Mouse (Mus musculus) MEL (cell line): ENCODE measurements around the gene Hook2. TPM values are rescaled to one million over a fixed set of nuclear protein-coding genes. Genes with fewer than 3 reads are reported as not detected.

ENCODE experiments used
- DNase-seq: peaks from one replicate; pipeline ENCODE4 v3.0.0; 2011; ENCODE audit warnings: low read depth, low spot score
- H3K27ac ChIP-seq: 2 replicates; pipeline ENCODE4 v1.5.1; 2012; ENCODE audit warnings: low read depth, mild to moderate bottlenecking, control low read depth, low read length, moderate library complexity; ENCODE audit not compliant: control insufficient read depth
- H3K27me3 ChIP-seq, 2 experiments: fragments of 150-350 bp in 1 of 2; sonication (generic) in 1 of 2; 2 replicates each; pipeline ENCODE4 v1.6.1; 2012; ENCODE audit warnings: low read length in 2 of 2, mild to moderate bottlenecking in 2 of 2, improper control_type of control experiment in 1 of 2, moderate library complexity in 1 of 2; ENCODE audit not compliant: insufficient read depth in 2 of 2, control insufficient read depth in 1 of 2
- H3K36me3 ChIP-seq, 2 experiments: 2 replicates each; pipeline ENCODE4 v1.6.1; 2012 to 2014; ENCODE audit warnings: low read length in 2 of 2, improper control_type of control experiment in 1 of 2, inconsistent platforms in 1 of 2, mild to moderate bottlenecking in 1 of 2; ENCODE audit not compliant: insufficient read depth in 2 of 2, control insufficient read depth in 1 of 2
- H3K4me1 ChIP-seq, 2 experiments: fragments of 150-350 bp in 1 of 2; sonication (generic) in 1 of 2; 2 replicates each; pipeline ENCODE4 v1.6.1; 2012; ENCODE audit warnings: low read length in 2 of 2, improper control_type of control experiment in 1 of 2, mild to moderate bottlenecking in 1 of 2; ENCODE audit not compliant: insufficient read depth in 2 of 2, control insufficient read depth in 1 of 2
- H3K4me3 ChIP-seq, 2 experiments: fragments of 150-350 bp in 1 of 2; sonication (generic) in 1 of 2; 2 replicates each; pipeline ENCODE4 v1.5.1; 2012; ENCODE audit warnings: low read depth in 2 of 2, low read length in 2 of 2, mild to moderate bottlenecking in 2 of 2, moderate library complexity in 2 of 2, control low read depth in 1 of 2, improper control_type of control experiment in 1 of 2; ENCODE audit not compliant: control insufficient read depth in 1 of 2, insufficient read depth in 1 of 2
- H3K79me2 ChIP-seq: 2 replicates; pipeline ENCODE4 v1.6.1; 2012; ENCODE audit warnings: mild to moderate bottlenecking, low read length, moderate library complexity; ENCODE audit not compliant: control insufficient read depth, poor library complexity, insufficient read depth
- H3K9ac ChIP-seq: 2 replicates; pipeline ENCODE4 v1.6.1; 2012; ENCODE audit warnings: low read depth, mild to moderate bottlenecking, control low read depth, low read length, moderate library complexity; ENCODE audit not compliant: control insufficient read depth, poor library complexity, severe bottlenecking
- H3K9me3 ChIP-seq: fragments of 150-350 bp; sonication (generic); replicated peaks from 2 replicates; pipeline ENCODE4 v1.6.1; 2012; ENCODE audit warnings: mild to moderate bottlenecking, low read length, improper control_type of control experiment, moderate library complexity; ENCODE audit not compliant: insufficient read depth
- BHLHE40 ChIP-seq: IDR thresholded peaks from 2 replicates; pipeline ENCODE4 v1.6.1; 2012; ENCODE audit warnings: low read depth, mild to moderate bottlenecking, inconsistent platforms, low read length, improper control_type of control experiment, borderline replicate concordance
- CHD2 ChIP-seq: IDR thresholded peaks from 2 replicates; pipeline ENCODE4 v1.6.1; 2011; ENCODE audit warnings: low read length, improper control_type of control experiment
- CTCF ChIP-seq, 3 experiments: IDR thresholded peaks in 2 of 3; conservative IDR thresholded peaks in 1 of 3; 2 replicates each; pipeline ENCODE4 v1.5.1; 2011 to 2012; ENCODE audit warnings: low read length in 3 of 3, low read depth in 2 of 3, mild to moderate bottlenecking in 2 of 3, improper control_type of control experiment in 1 of 3, inconsistent platforms in 1 of 3, mixed read lengths in 1 of 3, moderate library complexity in 1 of 3; ENCODE audit not compliant: control insufficient read depth in 1 of 3, insufficient read depth in 1 of 3, poor library complexity in 1 of 3, severe bottlenecking in 1 of 3
- EP300 ChIP-seq, 2 experiments: IDR thresholded peaks; 2 replicates each; pipeline ENCODE4 v1.6.1; 2011; ENCODE audit warnings: improper control_type of control experiment in 2 of 2, low read length in 2 of 2, low read depth in 1 of 2, mild to moderate bottlenecking in 1 of 2
- GABPA ChIP-seq: IDR thresholded peaks from 2 replicates; pipeline ENCODE4 v1.6.1; 2012; ENCODE audit warnings: low read depth, mild to moderate bottlenecking, inconsistent platforms, low read length, improper control_type of control experiment, moderate library complexity
- HCFC1 ChIP-seq: IDR thresholded peaks from 2 replicates; pipeline ENCODE4 v1.6.1; 2012; ENCODE audit warnings: low read depth, mild to moderate bottlenecking, inconsistent platforms, low read length, improper control_type of control experiment, moderate library complexity
- JUND ChIP-seq: IDR thresholded peaks from 2 replicates; pipeline ENCODE4 v1.6.1; 2011; ENCODE audit warnings: low read depth, mild to moderate bottlenecking, improper control_type of control experiment, low read length
- KAT2A ChIP-seq: conservative IDR thresholded peaks from 2 replicates; pipeline ENCODE4 v1.6.1; 2012; ENCODE audit warnings: low read depth, low read length, improper control_type of control experiment, inconsistent platforms
- MAFK ChIP-seq: IDR thresholded peaks from 2 replicates; pipeline ENCODE4 v1.6.1; 2011; ENCODE audit warnings: low read depth, mild to moderate bottlenecking, low read length, improper control_type of control experiment, borderline replicate concordance
- MAX ChIP-seq: IDR thresholded peaks from 2 replicates; pipeline ENCODE4 v1.6.1; 2011; ENCODE audit warnings: low read length, improper control_type of control experiment
- MAZ ChIP-seq: IDR thresholded peaks from 2 replicates; pipeline ENCODE4 v1.6.1; 2012; ENCODE audit warnings: low read depth, mild to moderate bottlenecking, inconsistent platforms, low read length, improper control_type of control experiment
- MEF2A ChIP-seq: IDR thresholded peaks from 2 replicates; pipeline ENCODE4 v1.6.1; 2014; ENCODE audit warnings: low read depth, mild to moderate bottlenecking, inconsistent platforms, low read length, improper control_type of control experiment; ENCODE audit not compliant: poor library complexity, insufficient replicate concordance, severe bottlenecking; ENCODE audit errors: extremely low read depth
- MYB ChIP-seq: IDR thresholded peaks from 2 replicates; pipeline ENCODE4 v1.6.1; 2011; ENCODE audit warnings: mild to moderate bottlenecking, low read depth, low read length, improper control_type of control experiment
- MYC ChIP-seq: IDR thresholded peaks from 2 replicates; pipeline ENCODE4 v1.6.1; 2011; ENCODE audit warnings: low read depth, mild to moderate bottlenecking, low read length, improper control_type of control experiment, moderate library complexity
- NELFE ChIP-seq: IDR thresholded peaks from 2 replicates; pipeline ENCODE4 v1.6.1; 2011; ENCODE audit warnings: low read depth, low read length, improper control_type of control experiment
- POLR2A ChIP-seq, 2 experiments: IDR thresholded peaks; 2 replicates each; pipeline ENCODE4 v1.6.1; 2011 to 2012; ENCODE audit warnings: low read length in 2 of 2, mild to moderate bottlenecking in 2 of 2, control low read depth in 1 of 2, improper control_type of control experiment in 1 of 2, low read depth in 1 of 2, moderate library complexity in 1 of 2; ENCODE audit not compliant: control insufficient read depth in 1 of 2, insufficient read depth in 1 of 2, poor library complexity in 1 of 2
- POLR2AphosphoS2 ChIP-seq: IDR thresholded peaks from 2 replicates; pipeline ENCODE4 v1.6.1; 2011; ENCODE audit warnings: low read length, improper control_type of control experiment
- POLR2AphosphoS5 ChIP-seq: IDR thresholded peaks from 2 replicates; pipeline ENCODE4 v1.6.1; 2012; ENCODE audit warnings: low read depth, borderline replicate concordance, mild to moderate bottlenecking, inconsistent platforms, low read length, moderate library complexity, mixed read lengths
- RAD21 ChIP-seq: IDR thresholded peaks from 2 replicates; pipeline ENCODE4 v1.6.1; 2011; ENCODE audit warnings: mild to moderate bottlenecking, low read depth, low read length, improper control_type of control experiment
- SIN3A ChIP-seq: IDR thresholded peaks from 2 replicates; pipeline ENCODE4 v1.6.1; 2012; ENCODE audit warnings: low read length, improper control_type of control experiment, inconsistent platforms
- SMC3 ChIP-seq: IDR thresholded peaks from 2 replicates; pipeline ENCODE4 v1.6.1; 2011; ENCODE audit warnings: low read depth, low read length, improper control_type of control experiment
- TBP ChIP-seq: IDR thresholded peaks from 2 replicates; pipeline ENCODE4 v1.8.0; 2011; ENCODE audit warnings: low read depth, low read length, improper control_type of control experiment
- TCF12 ChIP-seq: IDR thresholded peaks from 2 replicates; pipeline ENCODE4 v1.6.1; 2014; ENCODE audit warnings: low read depth, mild to moderate bottlenecking, inconsistent platforms, low read length, improper control_type of control experiment, moderate library complexity
- UBTF ChIP-seq: IDR thresholded peaks from 2 replicates; pipeline ENCODE4 v1.6.1; 2012; ENCODE audit warnings: low read depth, mild to moderate bottlenecking, inconsistent platforms, low read length, improper control_type of control experiment, moderate library complexity, borderline replicate concordance; ENCODE audit not compliant: insufficient read depth
- USF2 ChIP-seq, 2 experiments: IDR thresholded peaks; 2 replicates each; pipeline ENCODE4 v1.6.1; 2011 to 2012; ENCODE audit warnings: improper control_type of control experiment in 2 of 2, low read length in 2 of 2, borderline replicate concordance in 1 of 2, inconsistent platforms in 1 of 2, low read depth in 1 of 2, mild to moderate bottlenecking in 1 of 2; ENCODE audit not compliant: insufficient read depth in 1 of 2
- ZC3H11A ChIP-seq: IDR thresholded peaks from 2 replicates; pipeline ENCODE4 v1.6.1; 2012; ENCODE audit warnings: low read depth, mild to moderate bottlenecking, inconsistent platforms, low read length, improper control_type of control experiment
- ZKSCAN1 ChIP-seq: IDR thresholded peaks from 2 replicates; pipeline ENCODE4 v1.6.1; 2012; ENCODE audit warnings: low read depth, mild to moderate bottlenecking, inconsistent platforms, low read length, improper control_type of control experiment, moderate library complexity
- ZMIZ1 ChIP-seq: IDR thresholded peaks from 2 replicates; pipeline ENCODE4 v1.6.1; 2012; ENCODE audit warnings: low read depth, mild to moderate bottlenecking, inconsistent platforms, low read length, improper control_type of control experiment, moderate library complexity
- ZNF384 ChIP-seq: IDR thresholded peaks from 2 replicates; pipeline ENCODE4 v1.6.1; 2012; ENCODE audit warnings: low read depth, mild to moderate bottlenecking, inconsistent platforms, low read length, improper control_type of control experiment
- polyA plus RNA-seq, 2 experiments: library from polyadenylated mRNA; stranded (reverse) in 1 of 2; unstranded in 1 of 2; fragments of >175 nt in 1 of 2; fragments of >200 nt in 1 of 2; gene quantifications; 2 replicates each; pipeline versions ENCODE4 v1.2.1 to v1.2.4; 2012; ENCODE audit warnings: low replicate concordance in 2 of 2, low read depth in 1 of 2; ENCODE audit not compliant: insufficient read length in 2 of 2, insufficient read depth in 1 of 2, missing spikeins in 1 of 2
- total RNA-seq: library from RNA; depleted of rRNA; stranded (reverse); fragments of 300-350 nt; gene quantifications from 2 replicates; pipeline ENCODE4 v1.2.3, GENCODE M21; 2012

Gene Hook2
- total and polyA plus RNA-seq, 3 experiments = 10.5 to 17.5 TPM; not detected in 1

DNA sequence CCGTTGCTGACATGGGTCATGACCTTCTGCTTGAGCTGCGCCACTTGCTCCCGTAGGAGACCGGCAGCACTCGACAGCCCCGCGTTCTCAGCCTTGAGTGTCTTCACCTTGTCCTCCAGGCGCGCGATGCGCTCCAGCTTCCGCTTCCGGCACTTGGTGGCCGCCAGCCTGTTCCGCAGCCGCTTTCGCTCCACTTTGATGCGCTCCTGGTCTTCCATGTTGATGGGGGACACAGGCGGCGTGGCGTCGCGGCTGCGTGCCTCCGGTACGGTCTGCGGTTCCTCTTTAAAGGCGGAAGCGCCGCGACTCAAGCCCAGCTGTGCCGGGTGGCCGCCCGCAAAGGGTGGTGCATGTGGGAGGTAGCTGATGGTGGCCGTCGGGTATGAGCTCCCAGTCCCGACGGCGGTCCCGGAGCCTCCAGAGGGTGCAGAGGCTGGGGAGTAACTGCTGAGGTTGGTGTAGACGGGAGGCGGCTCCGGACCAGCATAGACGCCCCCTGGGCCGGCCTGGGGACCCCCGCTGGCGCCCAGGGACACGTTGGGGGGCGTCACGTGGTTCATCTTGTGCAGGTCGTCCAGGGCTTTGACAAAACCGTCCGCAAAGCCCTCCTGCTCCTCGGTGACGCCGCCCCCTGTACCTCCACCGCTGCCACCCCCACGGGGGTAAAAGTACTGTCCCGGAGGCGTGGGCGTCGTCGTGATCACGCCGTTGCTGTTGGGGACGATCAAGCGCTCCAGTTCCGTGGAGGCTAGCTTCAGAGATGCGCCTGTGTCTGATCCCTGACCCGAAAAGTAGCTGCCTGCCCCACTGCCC lies 12.8 kb upstream of the Hook2 start (continued):
- TF ChIP-seq JUND (no peak), SIN3A (peak; percentile 66), HCFC1 (peak; percentile 68), POLR2AphosphoS5 (peak; percentile 26; the same call in 1 of the 2 replicates), MEF2A (no peak), ZMIZ1 (peak; percentile 44), KAT2A (no peak), USF2 (IDR thresholded peaks at IDR 0.05; ENCODE audit: borderline replicate concordance in 1 of 2, insufficient read depth in 1 of 2, low read depth in 1 of 2, low read length in 2 of 2) (peak in 1 of 2 experiments; percentile 50; a peak in 1 of 4 replicates), TBP (peak; percentile 45; the same call in 1 of the 2 replicates), NELFE (peak; percentile 52), POLR2A (IDR thresholded peaks at IDR 0.05; ENCODE audit: control insufficient read depth in 1 of 2, insufficient read depth in 1 of 2, low read depth in 1 of 2, low read length in 2 of 2, poor library complexity in 1 of 2) (peak; percentile 39 to 63), MAX (peak; percentile 58), POLR2AphosphoS2 (peak; percentile 80), TCF12 (peak; percentile 34; the same call in 1 of the 2 replicates)

GRCm38 (mm10) chr8:84978248-84978940 lies 12.0 kb upstream of the Hook2 start, which contains the start of gene Junb:
Gene Junb, minus strand, starts transcription at chr8:84978718.
- DNase-seq = peak; percentile 96
- peaks cover 12 to 52% of the 10 kb centered on the region in 2 experiments for H3K4me1 ChIP-seq
- peak within 1 kb of the TSS; percentile 88 for H3K9ac ChIP-seq
- no peaks in the 10 kb centered on the region for H3K9me3 ChIP-seq
- H3K36me3 ChIP-seq = peaks cover 0 to 23% of the 10 kb centered on the region in 2 experiments; a peak in 2 of 4 replicates
- no peaks in the 10 kb centered on the region for H3K27me3 ChIP-seq
- peak within 1 kb of the TSS; percentile 89 for H3K27ac ChIP-seq
- peak within 1 kb of the TSS; percentile 84 to 86 for H3K4me3 ChIP-seq
- H3K79me2 ChIP-seq = peaks cover 22% of the 10 kb centered on the region
- TF ChIP-seq MYB = no peak
- TF ChIP-seq MAFK = no peak; the same call in 1 of the 2 replicates
- peak; percentile 57; the same call in 1 of the 2 replicates for TF ChIP-seq MYC
- TF ChIP-seq EP300 (IDR thresholded peaks at IDR 0.05; ENCODE audit: low read depth in 1 of 2, low read length in 2 of 2) = peak in 1 of 2 experiments; percentile 59; a peak in 2 of 4 replicates
- TF ChIP-seq SIN3A = peak; percentile 100
- TF ChIP-seq UBTF = no peak
- TF ChIP-seq POLR2A (IDR thresholded peaks at IDR 0.05; ENCODE audit: control insufficient read depth in 1 of 2, insufficient read depth in 1 of 2, low read depth in 1 of 2, low read length in 2 of 2, poor library complexity in 1 of 2) = peak; percentile 99 to 100
- no peak for TF ChIP-seq ZKSCAN1
- peak; percentile 90 for TF ChIP-seq POLR2AphosphoS5
- TF ChIP-seq CHD2 = 0 out of 2 replicates have a peak, but pooled peaks have one; percentile 20
- TF ChIP-seq USF2 (IDR thresholded peaks at IDR 0.05; ENCODE audit: borderline replicate concordance in 1 of 2, insufficient read depth in 1 of 2, low read depth in 1 of 2, low read length in 2 of 2) = no peak
- TF ChIP-seq BHLHE40 = peak; percentile 57; the same call in 1 of the 2 replicates
- TF ChIP-seq RAD21 = no peak
- peak; percentile 97 for TF ChIP-seq TBP
- no peak for TF ChIP-seq GABPA
- TF ChIP-seq MAZ = peak; percentile 99
- TF ChIP-seq KAT2A = no peak; the same call in none of the 2 replicates
- TF ChIP-seq CTCF (IDR thresholded peaks at IDR 0.05 in 2 of 3, conservative IDR thresholded peaks at IDR 0.05 in 1 of 3; ENCODE audit: control insufficient read depth in 1 of 3, insufficient read depth in 1 of 3, low read depth in 2 of 3, low read length in 3 of 3, poor library complexity in 1 of 3, severe bottlenecking in 1 of 3) = no peak
- TF ChIP-seq ZC3H11A = no peak
- TF ChIP-seq ZNF384 = 0 out of 2 replicates have a peak, but pooled peaks have one; percentile 5
- TF ChIP-seq SMC3 = no peak
- peak; percentile 79 for TF ChIP-seq HCFC1
- no peak for TF ChIP-seq JUND
